Mouse (Mus musculus) E14TG2a.4 (cell line): ENCODE data around the gene Sema6b.

Experiments used
- CTCF ChIP-seq: conservative IDR thresholded peaks from 2 replicates; pipeline ENCODE4 v1.5.1; 2014; ENCODE audit warnings: low read length
- NANOG ChIP-seq: IDR thresholded peaks from 2 replicates; pipeline ENCODE4 v1.6.1; 2014; ENCODE audit warnings: borderline replicate concordance, low read length, mixed read lengths
- POU5F1 ChIP-seq: IDR thresholded peaks from 2 replicates; pipeline ENCODE4 v1.6.1; 2014; ENCODE audit warnings: low read length, borderline replicate concordance

DNA sequence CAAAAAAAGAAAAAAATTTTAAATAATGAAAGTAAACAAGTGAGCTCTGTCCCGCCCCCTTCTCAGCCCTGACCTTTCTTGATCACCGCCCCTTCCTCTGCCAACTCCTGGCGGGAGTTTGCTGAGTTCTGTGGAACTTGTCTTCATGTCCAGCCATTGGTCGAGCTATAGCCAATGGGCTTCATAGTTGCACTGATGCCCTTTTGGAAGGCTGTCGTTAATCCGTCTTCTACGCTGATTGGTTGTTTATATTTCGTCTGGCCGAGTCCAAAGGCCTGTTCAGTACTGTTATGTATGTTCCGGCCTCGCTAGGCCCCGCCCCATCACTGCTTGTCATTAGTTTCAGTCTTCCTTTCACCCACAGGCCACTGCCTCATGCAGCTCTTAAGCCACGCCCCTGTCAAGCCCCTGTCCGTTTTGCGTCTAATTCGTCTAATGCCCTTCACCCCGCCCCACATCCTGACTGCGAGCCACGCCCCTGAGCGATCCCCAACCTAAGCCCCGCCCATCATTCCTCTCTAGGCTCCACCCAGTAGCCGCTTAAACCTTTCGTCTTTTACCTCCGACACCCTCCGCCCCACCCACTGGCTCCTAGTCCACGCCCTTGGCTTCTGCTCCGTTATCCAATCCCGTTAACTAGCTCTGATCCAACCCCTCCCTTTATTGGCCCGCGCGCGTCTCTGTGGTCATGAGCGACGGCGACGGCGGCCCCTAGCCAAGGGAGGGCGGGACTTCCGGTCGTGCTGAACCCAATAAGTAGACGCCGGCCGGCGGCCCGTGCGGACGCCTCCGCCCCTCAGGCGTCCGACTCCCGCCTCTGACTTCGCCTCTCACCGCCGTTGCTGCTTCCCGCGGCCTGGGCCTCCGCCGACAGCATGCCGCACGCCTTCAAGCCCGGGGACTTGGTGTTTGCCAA lies 61.0 kb downstream of the Sema6b start, which contains the start of gene Hdgfl2:
- TF ChIP-seq CTCF, result no peak
- TF ChIP-seq NANOG, result no peak
- TF ChIP-seq POU5F1, result no peak
